Mouse (Mus musculus): ENCODE measurements at regions not wholly inside any gene's neighbourhood (a gene's known extent, or its start where the extent isn't known, plus 50 kb on each side); places are given as distances from the start of the nearest gene placed in this dataset.

DNA sequence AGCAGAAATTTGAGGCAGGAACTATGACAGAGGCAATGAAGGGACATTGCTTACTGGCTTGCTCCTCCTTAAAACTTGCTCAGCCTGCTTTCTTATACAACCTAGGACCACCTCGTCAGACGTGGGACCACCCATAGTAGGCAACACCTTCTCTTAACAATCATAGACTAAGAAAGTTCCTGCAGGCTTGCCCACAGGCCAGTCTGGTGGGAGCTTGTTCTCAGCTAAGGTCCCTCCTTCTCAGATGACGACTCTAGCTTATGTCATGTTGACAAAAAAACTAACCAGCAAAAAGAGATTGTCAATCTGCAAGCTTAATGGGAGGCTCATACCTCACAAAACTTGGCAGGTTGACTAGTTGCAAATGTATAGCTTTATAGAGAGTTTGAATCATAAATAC lies 56.5 kb upstream of the Lsm6 start:
- DNase-seq, result no peak

DNA sequence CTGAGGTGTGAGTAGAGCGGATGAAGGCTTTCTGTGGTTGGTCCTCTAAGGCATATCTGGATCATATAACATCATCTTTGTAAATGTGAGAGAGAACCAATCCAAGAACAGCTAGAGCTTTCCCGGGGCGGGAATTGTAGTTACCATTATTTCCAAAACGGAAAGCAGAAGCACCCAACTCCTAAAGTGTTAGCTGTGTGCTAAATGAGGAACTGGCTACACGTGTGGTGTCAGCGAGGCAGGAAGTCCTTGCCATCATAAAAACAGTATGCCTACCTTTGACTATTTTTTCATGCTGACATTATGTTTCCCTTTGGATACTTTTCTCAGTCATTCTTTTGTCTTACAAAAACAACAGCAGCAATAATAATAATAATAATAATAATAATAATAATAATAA lies 68.8 kb upstream of the Lsm6 start:
- DNase-seq, result no peak

DNA sequence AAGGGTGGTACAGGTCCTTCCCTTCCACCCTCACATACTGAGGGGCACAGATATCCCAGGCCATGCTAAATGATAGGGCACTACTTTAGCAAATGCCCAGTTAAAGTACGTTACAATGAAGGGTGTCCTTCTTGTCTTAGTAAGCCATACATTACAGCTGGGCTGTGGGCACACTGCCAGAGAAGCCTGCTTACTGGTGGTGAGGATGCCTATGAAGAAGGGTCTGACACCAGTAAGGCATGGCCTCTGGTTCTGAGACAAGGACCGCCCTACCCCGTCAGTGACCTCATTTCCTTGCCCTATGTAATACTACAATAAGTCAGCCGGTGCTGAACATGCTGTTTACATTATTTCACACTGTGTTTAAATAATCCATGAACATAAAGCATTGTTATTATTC lies 69.6 kb upstream of the Lsm6 start:
- no peak for DNase-seq

DNA sequence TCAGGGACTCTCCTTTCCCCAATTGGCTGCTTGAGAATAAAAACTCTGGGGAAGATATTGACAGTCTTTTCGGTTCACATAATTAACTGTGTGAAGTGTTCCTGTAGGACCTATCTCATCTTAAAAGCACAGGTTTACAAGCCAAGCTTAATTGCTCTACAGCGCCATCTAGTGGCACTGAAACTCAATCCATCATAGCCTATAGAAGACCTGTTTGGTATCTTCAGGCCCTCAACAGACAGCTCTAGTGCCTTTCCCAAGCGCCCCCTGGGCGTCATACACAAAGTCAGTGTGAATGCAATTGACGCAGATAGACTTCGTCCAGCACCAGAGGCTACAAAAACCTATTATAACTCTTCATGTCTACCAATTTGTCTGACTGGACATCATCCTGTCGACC lies 78.9 kb upstream of the Lsm6 start:
- DNase-seq, result peak; percentile 9 to 15

DNA sequence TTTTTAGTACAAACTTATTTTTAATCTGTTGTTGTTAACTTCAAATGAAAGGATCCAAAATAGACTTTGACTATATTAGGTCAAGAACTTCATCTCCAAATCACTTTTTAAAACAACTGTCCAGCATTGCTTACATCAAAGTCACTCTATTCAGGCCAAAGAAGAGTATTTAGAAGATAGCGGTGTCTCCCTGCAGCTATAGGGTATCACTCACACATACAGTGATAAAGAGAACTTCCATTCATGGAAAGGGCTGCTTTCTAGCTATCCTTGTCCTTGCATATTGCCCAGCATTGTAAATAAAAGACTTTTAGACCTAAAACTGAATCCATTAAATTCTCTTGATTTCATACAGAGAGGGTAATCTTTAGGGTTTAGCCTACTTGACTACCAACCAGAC lies 82.1 kb upstream of the Lsm6 start:
- DNase-seq, result no peak

DNA sequence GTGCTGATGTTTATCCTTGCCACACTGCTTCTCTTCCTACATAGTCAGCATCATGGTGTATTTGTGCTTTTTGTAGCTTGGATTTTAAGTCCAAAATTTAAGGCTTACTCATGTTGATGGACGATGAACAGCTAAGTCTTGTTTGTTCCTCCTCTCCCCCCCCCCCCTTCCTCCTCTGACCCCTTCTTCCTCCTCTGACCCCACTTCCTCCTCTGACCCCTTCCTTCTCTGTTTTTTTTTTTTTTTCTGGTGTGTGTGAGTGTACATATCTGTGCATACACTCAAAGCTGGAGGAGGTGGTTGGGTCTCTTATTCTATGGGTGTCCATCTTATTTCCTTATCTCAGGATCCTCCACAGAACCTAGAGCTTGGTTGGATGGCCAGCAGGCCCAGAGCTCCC lies 87.0 kb upstream of the Lsm6 start:
- DNase-seq, result no peak

DNA sequence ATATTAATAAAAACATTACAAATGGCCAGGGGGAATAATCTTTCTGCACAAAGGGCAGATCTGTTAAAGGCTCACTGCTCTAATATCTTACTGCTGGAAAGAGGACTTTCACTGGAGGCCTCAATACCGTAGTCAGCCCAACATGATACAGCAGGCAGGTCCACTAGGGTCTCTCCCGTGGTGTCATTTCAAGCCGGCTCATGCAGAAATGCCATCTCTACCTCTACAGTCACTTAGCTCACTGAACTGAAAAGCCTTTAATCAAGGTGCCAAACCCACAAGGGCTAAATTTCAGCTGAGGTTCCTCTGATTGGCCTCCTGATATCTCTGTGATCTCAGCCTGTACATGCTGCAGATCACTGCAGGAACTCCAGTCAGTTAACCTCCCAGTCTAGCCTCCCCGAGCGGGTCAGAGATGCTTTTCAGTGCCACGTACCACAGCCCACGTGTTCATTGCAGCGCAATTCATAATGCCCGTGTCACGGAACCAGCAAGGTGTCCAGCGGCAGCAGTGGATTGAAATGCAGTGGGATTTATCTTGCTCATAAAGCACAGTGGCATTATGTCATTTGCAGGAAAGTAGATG lies 90.4 kb upstream of the Lsm6 start:
- no peak for DNase-seq

DNA sequence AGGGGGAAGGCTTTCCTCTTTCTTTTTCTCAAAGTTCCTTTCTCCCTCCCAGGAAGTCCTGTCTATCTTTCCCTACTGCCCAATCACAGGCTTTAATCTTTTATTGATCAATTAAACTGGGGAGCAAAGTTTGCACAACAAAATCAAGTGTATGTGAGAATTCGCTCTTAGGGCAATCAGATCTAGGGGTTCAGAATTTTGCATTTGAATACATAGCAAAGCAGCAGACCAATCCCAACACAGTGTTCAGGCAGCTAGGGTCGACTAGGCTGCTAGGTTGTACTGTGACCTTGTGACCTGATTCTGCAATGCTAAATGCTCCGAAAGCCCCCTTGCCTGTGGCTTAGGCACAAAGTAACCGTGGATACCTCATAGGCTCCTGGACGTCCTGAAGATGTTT lies 91.5 kb upstream of the Lsm6 start:
- no peak for DNase-seq

DNA sequence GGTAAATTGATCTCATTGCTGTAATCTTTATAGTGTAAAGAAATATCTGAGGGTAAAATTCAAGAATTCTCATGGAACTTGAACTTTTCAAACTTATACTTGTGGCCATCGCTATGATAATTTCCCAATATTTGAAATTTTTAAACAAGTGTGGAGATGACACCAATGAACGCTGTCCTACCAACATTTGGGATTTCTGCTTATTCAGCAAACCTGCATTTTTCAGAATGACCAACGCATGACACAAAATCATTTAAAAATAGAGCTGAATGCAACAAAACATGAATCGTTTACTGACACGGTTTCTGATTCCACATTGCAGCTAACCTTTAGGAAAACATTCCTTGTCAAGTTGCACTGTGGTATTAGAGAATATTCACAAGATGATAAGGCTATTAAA lies 92.9 kb upstream of the Lsm6 start:
- DNase-seq, result no peak

DNA sequence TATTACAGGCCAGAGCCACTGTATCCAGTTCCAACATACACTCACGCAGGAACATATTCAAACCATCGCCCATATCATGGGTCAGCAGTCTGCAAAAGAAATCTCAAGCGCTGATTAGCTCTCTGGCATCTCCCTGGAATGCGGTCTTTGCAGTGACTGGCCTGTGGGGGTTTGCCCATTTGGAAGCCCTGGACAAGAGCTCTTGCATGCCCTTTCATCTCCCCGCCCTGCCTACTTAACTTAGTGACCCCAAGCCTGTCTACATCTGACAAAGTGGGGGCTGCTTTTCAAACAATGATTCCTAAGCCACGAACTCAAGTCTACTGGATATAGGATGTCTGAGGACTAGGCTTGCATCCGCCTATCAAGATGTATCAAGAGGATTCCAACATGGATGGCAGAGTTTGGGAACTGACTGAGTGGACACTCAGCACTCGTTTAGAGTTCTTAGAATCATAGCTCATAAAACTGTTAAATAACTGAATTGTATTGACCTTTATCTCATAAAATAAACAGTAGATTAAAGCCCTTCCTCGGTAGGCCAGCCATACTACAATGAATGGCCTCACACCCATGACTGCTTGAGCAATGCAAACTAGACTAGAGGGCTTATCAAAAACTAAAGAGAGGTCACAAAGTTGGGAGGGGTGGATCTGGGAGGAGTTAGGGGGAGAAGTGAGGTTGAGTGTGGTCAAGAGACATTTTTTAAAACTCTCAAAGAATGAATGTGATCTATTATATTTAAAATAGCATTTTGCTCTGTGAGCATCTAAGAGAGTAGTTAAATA lies 97.4 kb upstream of the Zfp827 start:
- DNase-seq, result no peak

DNA sequence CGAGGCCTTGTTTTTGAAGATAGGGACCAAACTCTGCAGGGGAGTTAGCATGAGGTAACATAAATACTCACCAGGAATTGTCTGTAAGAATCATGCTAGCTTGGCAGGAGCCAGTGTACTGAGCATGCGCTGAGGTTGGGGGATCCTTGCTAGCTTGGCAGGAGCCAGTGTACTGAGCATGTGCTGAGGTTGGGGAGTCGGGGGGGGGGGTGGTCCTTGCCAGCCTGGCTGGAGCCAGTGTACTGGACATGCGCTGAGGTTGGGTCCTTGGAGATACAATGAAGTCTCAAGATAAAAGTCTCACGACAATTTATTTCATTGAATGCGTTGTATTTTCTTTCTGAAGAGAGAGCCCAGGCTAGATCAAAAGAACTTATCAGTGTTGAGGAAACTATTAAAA lies 96.2 kb upstream of the Zfp827 start:
- DNase-seq, result no peak

DNA sequence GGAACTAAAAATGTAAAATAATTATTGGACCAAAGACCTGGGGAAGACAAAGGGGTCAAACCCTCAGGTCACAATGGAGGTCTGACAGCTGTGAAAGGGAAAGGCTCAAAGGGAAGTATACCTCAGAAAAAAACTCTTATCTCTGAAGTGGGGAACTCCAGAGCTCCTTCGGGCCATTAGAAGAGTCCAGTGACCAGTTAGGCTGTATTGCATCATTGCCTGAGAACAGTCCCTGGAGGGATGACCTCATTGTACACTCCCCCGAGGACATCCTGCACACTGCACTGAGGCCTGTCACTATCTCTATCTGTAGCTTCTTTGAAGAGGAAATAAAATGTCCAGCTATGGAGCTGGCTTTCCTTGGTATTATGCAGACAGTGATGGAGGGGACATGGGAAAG lies 88.2 kb upstream of the Zfp827 start:
- no peak for DNase-seq

DNA sequence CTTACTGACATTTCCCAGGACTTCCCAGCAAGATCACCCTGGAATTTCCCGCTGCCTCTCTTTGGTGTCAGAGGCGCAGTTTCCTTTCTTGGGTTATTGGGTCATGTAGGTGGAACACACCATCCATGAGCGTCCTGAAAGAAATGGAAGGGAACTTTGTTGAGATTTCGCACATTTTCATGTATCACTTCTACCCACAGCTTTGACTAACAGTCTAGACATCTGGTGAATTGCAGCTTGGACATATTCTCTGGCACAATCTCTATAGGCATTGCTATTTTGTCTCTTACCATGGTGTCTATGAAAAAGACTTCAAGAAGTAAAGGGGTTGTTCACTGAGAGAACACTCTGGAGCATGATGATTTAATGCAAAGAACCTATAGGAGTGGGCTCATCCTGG lies 86.7 kb upstream of the Zfp827 start:
- no peak for DNase-seq

DNA sequence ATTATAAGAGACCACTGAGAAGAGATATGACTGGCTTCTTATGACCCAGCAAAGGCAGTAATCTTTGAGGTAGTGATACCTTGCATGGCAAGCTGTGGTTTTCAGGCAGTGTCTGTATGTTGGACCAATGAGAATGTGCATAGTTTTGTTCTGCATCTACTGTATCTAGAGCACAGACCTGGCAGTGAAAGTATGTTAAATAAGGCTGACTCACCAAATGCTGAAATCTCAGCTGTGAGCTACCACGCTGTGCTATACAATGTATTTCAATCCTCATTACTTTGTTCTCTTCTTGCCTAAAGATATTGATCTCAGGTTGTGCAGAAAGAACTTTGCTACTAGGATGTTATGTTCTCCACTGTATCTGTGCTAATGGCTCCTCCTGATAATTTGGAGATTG lies 83.9 kb upstream of the Zfp827 start:
- DNase-seq, result no peak

DNA sequence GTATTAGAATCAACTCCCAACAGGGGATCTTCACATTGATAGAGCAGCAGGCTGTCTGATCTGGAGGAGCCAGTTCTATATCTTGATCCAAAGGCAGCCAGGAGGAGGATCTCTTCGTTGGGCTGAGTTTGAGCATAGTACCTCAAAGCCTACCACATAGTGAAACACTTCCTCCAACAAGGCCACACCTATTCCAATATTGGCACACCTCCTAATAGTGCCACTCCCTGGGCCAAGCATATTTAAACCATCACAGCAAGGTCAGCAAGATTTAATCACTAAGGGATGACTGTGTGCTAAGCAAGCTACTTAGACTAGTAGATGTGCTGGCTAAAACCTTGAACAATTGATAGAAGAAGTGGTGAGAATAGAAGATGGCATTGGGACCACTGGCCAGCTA lies 82.6 kb upstream of the Zfp827 start:
- no peak for DNase-seq

DNA sequence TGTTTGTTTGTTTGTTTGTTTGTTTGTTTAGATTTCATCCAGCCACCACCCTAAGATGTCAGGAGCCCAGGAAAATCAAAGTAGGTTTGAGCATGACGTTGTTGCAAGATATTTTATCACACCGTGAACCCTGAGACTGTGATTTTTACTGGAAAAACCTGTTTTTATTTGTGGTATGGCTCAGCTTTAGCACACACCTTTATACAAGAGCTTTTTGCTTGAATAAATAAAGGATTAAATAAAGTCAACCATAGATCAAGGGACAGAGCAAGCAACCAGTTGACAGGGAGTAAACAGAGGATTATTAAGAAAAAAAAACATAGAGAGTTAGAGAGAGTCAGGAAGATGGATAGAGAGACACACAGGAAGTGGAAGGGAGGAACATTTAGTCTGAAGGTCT lies 82.2 kb upstream of the Zfp827 start:
- DNase-seq, result no peak

DNA sequence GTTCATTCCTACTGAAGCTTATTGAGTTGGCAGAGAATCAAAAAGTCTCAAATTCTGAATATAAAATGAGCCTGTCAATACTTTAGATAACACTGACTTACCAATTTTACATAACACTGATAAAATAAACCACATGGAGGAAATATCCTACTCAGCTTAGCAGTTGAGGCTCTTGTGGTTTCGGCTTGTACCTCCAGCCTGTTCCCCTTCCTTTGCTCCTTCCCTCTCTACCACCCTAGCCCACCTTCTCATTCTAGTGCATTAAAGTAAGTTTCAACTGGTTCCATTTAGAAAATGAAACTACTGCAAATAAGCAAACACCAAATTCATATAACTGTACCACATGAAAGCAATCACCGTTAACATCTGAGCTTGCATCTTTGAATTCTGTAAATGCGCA lies 53.2 kb upstream of the Zfp827 start:
- no peak for DNase-seq
